Mouse (Mus musculus): Measurements from ENCODE around the gene Cpxm2. TPM values are rescaled to one million over a fixed set of nuclear protein-coding genes. Genes with fewer than 3 reads are reported as not detected.

The Cpxm2 gene
- polyA plus RNA-seq (2016; fragmentation: Nextera tagmentation; extraction: Ambion mirVana) = 0.09 and 0.24 TPM in 2 replicates

- Histone ChIP-seq H3K36me3 (no peaks in the 10 kb centered on the region), H3K9me3 (no peaks in the 10 kb centered on the region), H3K27me3 (ENCODE audit: insufficient read depth, poor library complexity, severe bottlenecking) (peaks cover 63% of the 10 kb centered on the region), H3K4me1 (peaks cover 13% of the 10 kb centered on the region), H3K4me3 (peak within 1 kb of the TSS; percentile 59), H3K27ac (no peak within 1 kb of the TSS; the same call in 1 of the 2 replicates)
- 3% methylated on average over 42 of the region's 43 CpGs for WGBS
- no peak for DNase-seq (ENCODE audit: low spot score)
Observed at GRCm38 (mm10) chr7:132154368-132154961, at the start of gene Cpxm2. Gene Cpxm2 (minus strand): TSS chr7:132154739.

DNA sequence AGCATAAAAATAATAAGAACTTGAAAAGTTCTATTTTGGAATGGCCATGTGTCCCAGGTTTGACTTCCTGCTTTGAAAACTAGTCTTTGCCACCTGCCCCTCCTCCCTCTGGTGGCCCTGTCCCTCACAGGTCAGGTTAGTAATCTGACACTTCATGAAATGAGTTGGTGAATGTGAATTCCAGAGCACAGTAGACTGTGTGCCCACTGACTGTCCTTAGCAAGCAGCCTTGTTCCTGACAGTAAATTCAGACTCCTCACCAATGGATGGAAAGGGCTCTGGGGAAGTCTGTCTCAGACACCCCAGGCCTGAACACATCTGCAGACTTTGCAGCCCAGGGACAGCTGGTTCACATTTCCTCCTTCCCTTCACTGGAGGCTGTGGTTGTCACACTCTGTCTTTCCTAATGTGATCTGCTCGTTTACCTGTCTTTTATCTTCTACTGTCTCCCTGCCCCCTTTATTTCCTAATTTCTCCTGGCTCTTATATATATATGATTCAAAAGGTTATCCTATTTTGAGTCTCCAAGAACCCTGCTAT lies 49.6 kb upstream of the Cpxm2 start:
- 39% methylated on average over 1 of the region's 1 CpGs for WGBS
- Histone ChIP-seq H3K4me3 (no peak overlapping the region), H3K36me3 (no peaks in the 10 kb centered on the region), H3K9me3 (no peaks in the 10 kb centered on the region), H3K27ac (no peak overlapping the region), H3K4me1 (no peaks in the 10 kb centered on the region), H3K27me3 (ENCODE audit: insufficient read depth, poor library complexity, severe bottlenecking) (peaks cover 14% of the 10 kb centered on the region; the same call in 1 of the 2 replicates)
- no peak for DNase-seq (ENCODE audit: low spot score)

GRCm38 (mm10) chr7:132199686-132200085 lies 45.1 kb upstream of the Cpxm2 start:
- no peak overlapping the region for H3K4me3 ChIP-seq

DNA sequence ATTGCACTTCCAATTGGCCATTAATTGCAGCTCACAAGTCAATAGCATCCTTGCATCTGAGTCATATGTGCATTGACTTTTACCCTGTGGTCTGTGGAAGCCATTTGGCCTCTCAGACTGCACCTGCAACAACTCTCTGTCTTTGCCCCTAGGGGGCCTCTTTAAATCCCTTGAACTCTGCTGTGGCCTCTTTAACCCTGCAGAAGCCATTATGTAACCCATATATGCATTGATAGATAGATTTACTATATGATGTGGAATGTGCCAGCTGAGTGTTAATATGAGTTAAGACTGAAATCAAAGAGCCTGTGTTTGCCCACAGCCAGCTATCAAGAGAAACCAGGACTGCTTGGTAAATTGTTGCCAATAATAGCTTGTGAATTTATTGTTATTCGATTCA lies 44.3 kb upstream of the Cpxm2 start:
- no peak overlapping the region for H3K4me3 ChIP-seq
- H3K27ac ChIP-seq = no peak overlapping the region
- H3K36me3 ChIP-seq = no peaks in the 10 kb centered on the region
- H3K9me3 ChIP-seq = no peaks in the 10 kb centered on the region
- peaks cover 2% of the 10 kb centered on the region; the same call in 1 of the 2 replicates for H3K4me1 ChIP-seq
- 88% methylated on average over 1 of the region's 1 CpGs for WGBS
- DNase-seq (ENCODE audit: low spot score) = no peak
- H3K27me3 ChIP-seq (ENCODE audit: insufficient read depth, poor library complexity, severe bottlenecking) = peaks cover 10% of the 10 kb centered on the region; the same call in 1 of the 2 replicates

More at GRCm38 (mm10) chr7:132199686-132200085, 45.1 kb upstream of the Cpxm2 start:
- H3K27me3 ChIP-seq (ENCODE audit: insufficient read depth, poor library complexity, severe bottlenecking) = peaks cover 10% of the 10 kb centered on the region; the same call in 1 of the 2 replicates
- no peaks in the 10 kb centered on the region for H3K36me3 ChIP-seq
- no peak for DNase-seq (ENCODE audit: low spot score)
- H3K27ac ChIP-seq = no peak overlapping the region
- WGBS = 55% methylated on average over 6 of the region's 6 CpGs
- peaks cover 2% of the 10 kb centered on the region; the same call in 1 of the 2 replicates for H3K4me1 ChIP-seq
- H3K9me3 ChIP-seq = no peaks in the 10 kb centered on the region

- 36% methylated on average over 7 of the region's 7 CpGs for WGBS
- Histone ChIP-seq H3K27me3 (ENCODE audit: insufficient read depth, poor library complexity, severe bottlenecking) (peaks cover 10% of the 10 kb centered on the region; the same call in 1 of the 2 replicates), H3K4me1 (peaks cover 2% of the 10 kb centered on the region; the same call in 1 of the 2 replicates), H3K36me3 (no peaks in the 10 kb centered on the region), H3K27ac (no peak overlapping the region), H3K9me3 (no peaks in the 10 kb centered on the region), H3K4me3 (no peak overlapping the region)
- no peak for DNase-seq (ENCODE audit: low spot score)
Observed at GRCm38 (mm10) chr7:132197817-132198475, 43.4 kb upstream of the Cpxm2 start.

- H3K27ac ChIP-seq = no peak overlapping the region
- DNase-seq (ENCODE audit: low spot score) = no peak
- H3K4me3 ChIP-seq = no peak overlapping the region
- no peaks in the 10 kb centered on the region for H3K36me3 ChIP-seq
- 72% methylated on average over 1 of the region's 1 CpGs for WGBS
- H3K9me3 ChIP-seq = no peaks in the 10 kb centered on the region
- H3K27me3 ChIP-seq (ENCODE audit: insufficient read depth, poor library complexity, severe bottlenecking) = 0 out of 2 replicates have a peak, but pooled peaks cover 4% of the 10 kb centered on the region
- H3K4me1 ChIP-seq = peaks cover 2% of the 10 kb centered on the region; the same call in 1 of the 2 replicates
Observed at GRCm38 (mm10) chr7:132196581-132196980, 42.0 kb upstream of the Cpxm2 start.

DNA sequence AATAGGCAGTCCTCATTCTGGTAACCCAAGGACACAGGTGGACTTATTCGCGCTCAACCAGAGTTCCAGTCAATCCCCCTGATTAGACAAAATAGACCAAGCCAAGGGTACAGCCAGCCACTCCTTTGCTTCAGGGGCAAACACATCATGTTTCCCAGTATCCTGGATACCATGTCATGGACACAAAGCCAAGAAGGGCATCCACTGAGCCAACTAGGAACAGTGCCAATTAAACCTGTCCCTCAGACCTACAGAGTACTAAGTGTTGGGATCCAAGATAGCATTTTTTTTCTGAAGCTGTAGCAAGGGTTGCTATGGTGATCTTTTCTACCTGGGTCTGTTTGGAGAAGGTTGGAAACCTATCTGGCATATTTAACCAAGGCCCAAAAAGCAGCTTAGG lies 39.1 kb upstream of the Cpxm2 start:
- WGBS = 93% methylated on average over 2 of the region's 2 CpGs
- Histone ChIP-seq H3K4me1 (peaks cover 2% of the 10 kb centered on the region; the same call in 1 of the 2 replicates), H3K36me3 (no peaks in the 10 kb centered on the region), H3K4me3 (no peak overlapping the region), H3K27me3 (ENCODE audit: insufficient read depth, poor library complexity, severe bottlenecking) (no peaks in the 10 kb centered on the region), H3K9me3 (no peaks in the 10 kb centered on the region), H3K27ac (no peak overlapping the region)
- no peak for DNase-seq (ENCODE audit: low spot score)

GRCm38 (mm10) chr7:132187456-132187855 lies 32.9 kb upstream of the Cpxm2 start:
- DNase-seq (ENCODE audit: low spot score) = no peak
- Histone ChIP-seq H3K36me3 (no peaks in the 10 kb centered on the region), H3K27me3 (ENCODE audit: insufficient read depth, poor library complexity, severe bottlenecking) (peaks cover 4% of the 10 kb centered on the region), H3K4me3 (no peak overlapping the region), H3K9me3 (no peaks in the 10 kb centered on the region), H3K27ac (no peak overlapping the region), H3K4me1 (no peaks in the 10 kb centered on the region)
- 63% methylated on average over 3 of the region's 3 CpGs for whole genome bisulfite sequencing

DNA sequence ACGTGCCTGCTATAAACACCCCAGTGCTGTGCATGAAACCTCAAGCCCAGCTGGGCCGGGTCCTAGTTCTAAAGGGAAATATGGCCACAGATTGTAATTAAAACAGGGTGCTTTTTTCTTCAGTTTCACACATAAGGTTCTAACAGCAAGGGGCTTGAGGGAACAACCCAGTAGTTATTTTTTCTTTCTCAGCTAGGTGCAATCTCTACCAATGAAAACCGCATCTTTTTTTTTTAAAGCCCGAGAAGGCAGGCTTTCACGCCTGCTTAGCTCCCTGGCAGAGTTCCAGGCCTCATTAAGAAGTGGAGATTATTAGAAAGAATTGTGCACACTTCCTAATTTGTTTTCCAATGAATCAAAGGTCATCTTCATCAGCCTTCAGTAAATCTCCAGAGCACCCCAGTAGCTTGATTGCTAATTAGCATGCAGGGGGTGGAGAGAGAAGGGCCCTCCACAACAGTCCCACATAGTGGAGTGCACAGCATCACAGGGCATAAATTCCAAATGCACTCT lies 29.4 kb upstream of the Cpxm2 start:
- Histone ChIP-seq H3K4me1 (no peaks in the 10 kb centered on the region), H3K9me3 (no peaks in the 10 kb centered on the region), H3K4me3 (no peak overlapping the region), H3K36me3 (no peaks in the 10 kb centered on the region), H3K27me3 (ENCODE audit: insufficient read depth, poor library complexity, severe bottlenecking) (peaks cover 4% of the 10 kb centered on the region), H3K27ac (no peak overlapping the region)
- no peak for DNase-seq (ENCODE audit: low spot score)
- WGBS = 70% methylated on average over 5 of the region's 5 CpGs

DNA sequence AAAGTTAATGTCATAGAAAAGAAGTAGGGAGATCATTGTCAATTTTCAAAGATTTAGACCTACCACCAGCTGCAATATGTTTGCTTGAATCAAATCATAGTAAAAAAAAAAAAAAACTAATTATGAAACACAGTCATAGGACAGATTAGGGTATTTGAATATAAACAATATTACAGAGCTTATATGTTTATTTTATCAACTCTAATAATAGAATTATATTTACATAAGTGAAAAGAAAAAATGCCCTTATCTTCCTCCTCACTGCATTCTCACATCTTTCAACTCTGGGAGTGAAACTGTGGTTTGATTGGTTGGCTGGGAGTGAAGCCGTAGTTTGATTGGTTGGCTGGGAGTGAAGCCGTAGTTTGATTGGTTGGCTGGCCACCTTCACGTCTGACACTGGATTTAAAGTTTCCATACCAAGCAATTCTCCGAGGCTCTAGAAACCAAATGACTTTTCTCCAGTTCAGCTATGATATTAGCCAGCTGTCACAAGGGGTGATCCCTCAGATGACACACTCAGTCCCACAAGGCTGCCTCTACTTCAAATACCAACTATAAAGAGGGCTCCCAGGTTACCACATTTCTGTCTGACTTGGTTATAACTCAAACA lies 27.2 kb upstream of the Cpxm2 start:
- no peak overlapping the region for H3K4me3 ChIP-seq
- DNase-seq (ENCODE audit: low spot score) = no peak
- H3K4me1 ChIP-seq = no peaks in the 10 kb centered on the region
- H3K9me3 ChIP-seq = no peaks in the 10 kb centered on the region
- 90% methylated on average over 4 of the region's 4 CpGs for WGBS
- H3K27ac ChIP-seq = no peak overlapping the region
- no peaks in the 10 kb centered on the region; the same call in 1 of the 2 replicates for H3K27me3 ChIP-seq (ENCODE audit: insufficient read depth, poor library complexity, severe bottlenecking)
- no peaks in the 10 kb centered on the region for H3K36me3 ChIP-seq

GRCm38 (mm10) chr7:132181042-132181441 lies 26.5 kb upstream of the Cpxm2 start:
- WGBS = 58% methylated on average over 3 of the region's 3 CpGs
- Histone ChIP-seq H3K27me3 (ENCODE audit: insufficient read depth, poor library complexity, severe bottlenecking) (no peaks in the 10 kb centered on the region), H3K4me1 (no peaks in the 10 kb centered on the region), H3K4me3 (no peak overlapping the region), H3K9me3 (no peaks in the 10 kb centered on the region), H3K36me3 (no peaks in the 10 kb centered on the region), H3K27ac (no peak overlapping the region)
- DNase-seq (ENCODE audit: low spot score) = no peak

GRCm38 (mm10) chr7:132179049-132179448 lies 24.5 kb upstream of the Cpxm2 start:
- Histone ChIP-seq H3K27ac (no peak overlapping the region), H3K4me3 (no peak overlapping the region), H3K36me3 (no peaks in the 10 kb centered on the region), H3K27me3 (ENCODE audit: insufficient read depth, poor library complexity, severe bottlenecking) (no peaks in the 10 kb centered on the region), H3K4me1 (no peaks in the 10 kb centered on the region), H3K9me3 (no peaks in the 10 kb centered on the region)
- no peak for DNase-seq (ENCODE audit: low spot score)
- WGBS = 46% methylated on average over 1 of the region's 1 CpGs

DNA sequence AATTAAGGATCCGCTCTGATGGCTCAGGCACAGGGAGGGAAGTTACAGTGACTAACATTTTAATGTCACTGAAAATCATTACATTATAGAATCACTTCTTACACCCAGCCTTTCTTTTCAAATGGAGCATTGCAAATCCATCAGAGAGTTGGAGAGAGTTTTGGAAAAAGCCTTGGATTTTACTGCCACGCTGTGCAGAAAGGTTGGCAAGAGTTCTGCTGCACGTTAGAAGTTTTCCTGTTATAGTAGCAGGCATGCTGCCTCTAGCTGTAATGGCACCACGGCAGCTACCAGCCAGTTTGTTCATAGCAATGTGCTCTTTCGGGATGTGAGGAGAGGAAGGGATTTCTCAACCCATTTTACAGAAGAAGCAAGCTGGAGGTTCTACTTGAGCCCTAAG lies 20.2 kb upstream of the Cpxm2 start:
- no peak overlapping the region for H3K4me3 ChIP-seq
- no peaks in the 10 kb centered on the region; the same call in 1 of the 2 replicates for H3K9me3 ChIP-seq
- H3K27me3 ChIP-seq (ENCODE audit: insufficient read depth, poor library complexity, severe bottlenecking) = no peaks in the 10 kb centered on the region
- 75% methylated on average over 5 of the region's 5 CpGs for WGBS
- no peak for DNase-seq (ENCODE audit: low spot score)
- no peaks in the 10 kb centered on the region for H3K36me3 ChIP-seq
- no peaks in the 10 kb centered on the region for H3K4me1 ChIP-seq
- H3K27ac ChIP-seq = no peak overlapping the region
